Mouse (Mus musculus) kidney, embryonic 14.5 days (tissue): Measurements from ENCODE around the gene Chsy1. TPM values are rescaled to one million over a fixed set of nuclear protein-coding genes. Genes with fewer than 3 reads are reported as not detected.

Source experiments
- polyA plus RNA-seq: library from polyadenylated mRNA; unstranded; fragments of >200 nt; fragmentation: Nextera tagmentation; extraction: Ambion mirVana; gene quantifications from 2 replicates; pipeline ENCODE4 v1.2.1, GENCODE M21; 2014

Gene Chsy1
- polyA plus RNA-seq, 1 experiment from 2014 or later: 29.7 TPM

Other genes starting within 250 kb of the Chsy1 start
- gene Pcsk6, start 247.8 kb upstream of the Chsy1 start, polyA plus RNA-seq: 2.7 and 2.9 TPM in 2 replicates
- gene Gm45213, start 65.9 kb upstream of the Chsy1 start, polyA plus RNA-seq: not detected in 2 replicates
- gene Snrpa1, start 50.5 kb upstream of the Chsy1 start, polyA plus RNA-seq: 201 and 241 TPM in 2 replicates
- gene Selenos, start 29.9 kb upstream of the Chsy1 start, polyA plus RNA-seq: 96.6 and 108 TPM in 2 replicates